Mouse (Mus musculus) intestine, postnatal 0 days (tissue): ENCODE measurements at regions not wholly inside any gene's neighbourhood (a gene's known extent, or its start where the extent isn't known, plus 50 kb on each side); places are given as distances from the start of the nearest gene placed in this dataset.

Experiments used
- ATAC-seq: fragments of 200-750 bp; cut with Nextera tagmentation; 2 replicates; pipeline ENCODE4 v1.8.0; 2017; ENCODE audit warnings: mild to moderate bottlenecking, moderate TSS enrichment, moderate library complexity
- H3K27ac ChIP-seq: fragments of 300-500 bp; sonication (generic); 2 replicates; pipeline ENCODE4 v1.5.1; 2014; ENCODE audit warnings: mild to moderate bottlenecking, low read depth, low read length, moderate library complexity
- H3K27me3 ChIP-seq: fragments of 300-500 bp; sonication (generic); replicated peaks from 2 replicates; pipeline ENCODE4 v1.6.1; 2014; ENCODE audit warnings: low read length, mixed read lengths; ENCODE audit not compliant: control insufficient read depth, insufficient read depth
- H3K36me3 ChIP-seq: fragments of 300-500 bp; sonication (generic); 2 replicates; pipeline ENCODE4 v1.6.1; 2014; ENCODE audit warnings: mild to moderate bottlenecking, moderate library complexity; ENCODE audit not compliant: control insufficient read depth, insufficient read depth
- H3K4me1 ChIP-seq: fragments of 300-500 bp; sonication (generic); replicated peaks from 2 replicates; pipeline ENCODE4 v1.6.1; 2014; ENCODE audit warnings: antibody characterized with exemption, low read length, mixed read lengths; ENCODE audit not compliant: control insufficient read depth, insufficient read depth
- H3K4me2 ChIP-seq: fragments of 300-500 bp; sonication (generic); replicated peaks from 2 replicates; pipeline ENCODE4 v1.6.1; 2014; ENCODE audit warnings: low read depth, mild to moderate bottlenecking, moderate library complexity
- H3K4me3 ChIP-seq: fragments of 300-500 bp; sonication (generic); 2 replicates; pipeline ENCODE4 v1.5.1; 2014; ENCODE audit warnings: low read depth, low read length
- H3K9ac ChIP-seq: fragments of 300-500 bp; sonication (generic); 2 replicates; pipeline ENCODE4 v1.6.1; 2014; ENCODE audit warnings: mild to moderate bottlenecking, low read depth, low read length
- H3K9me3 ChIP-seq: fragments of 300-500 bp; sonication (generic); 2 replicates; pipeline ENCODE4 v1.6.1; 2016; ENCODE audit warnings: mixed run types; ENCODE audit not compliant: control insufficient read depth
- CTCF ChIP-seq: sonication (generic); IDR thresholded peaks from 2 replicates; pipeline ENCODE4 v1.5.1; 2016; ENCODE audit warnings: low read depth, mild to moderate bottlenecking, control low read depth, antibody characterized with exemption, moderate library complexity
- WGBS: fragments of 180-500 bp; shearing (Covaris S2); extraction: QIAGEN DNeasy Blood & Tissue Kit; methylation state at CpG from one replicate; pipeline ENCODE4 v1.1.7; 2014; 5-methylcytosine and 5-hydroxymethylcytosine counted together

GRCm38 (mm10) chr11:24426995-24427883 is 349.4 kb downstream of the Bcl11a start:
- H3K36me3 ChIP-seq = no peaks in the 10 kb centered on the region
- H3K9ac ChIP-seq = no peak overlapping the region
- TF ChIP-seq CTCF = no peak
- no peaks in the 10 kb centered on the region for H3K4me1 ChIP-seq
- no peak for ATAC-seq
- H3K27ac ChIP-seq = no peak overlapping the region
- H3K27me3 ChIP-seq = no peaks in the 10 kb centered on the region
- H3K4me3 ChIP-seq = no peak overlapping the region
- no peaks in the 10 kb centered on the region for H3K9me3 ChIP-seq
- no peak overlapping the region for H3K4me2 ChIP-seq
- 58% methylated on average over 5 of the region's 5 CpGs for WGBS

DNA sequence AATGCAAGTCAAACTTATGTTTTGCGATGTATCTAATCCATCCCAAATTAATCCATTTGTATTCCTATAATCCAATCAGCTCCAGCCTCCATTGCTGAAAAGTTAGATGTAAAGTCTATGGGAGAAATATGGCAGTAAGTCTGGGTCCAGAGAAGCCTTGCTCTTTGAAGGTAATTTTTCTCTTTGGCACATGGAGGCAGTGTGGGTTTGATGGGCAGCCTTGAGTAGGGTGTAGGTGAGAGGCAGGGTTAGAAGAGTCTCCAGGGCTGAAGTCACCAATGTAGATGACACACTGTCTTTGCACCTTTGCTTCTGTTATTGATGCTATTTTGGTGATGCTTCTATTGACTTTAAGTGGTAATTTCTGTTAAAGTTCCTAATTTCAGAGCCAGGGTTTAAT is 370.8 kb downstream of the Bcl11a start:
- peak; percentile 61 for TF ChIP-seq CTCF
- Histone ChIP-seq H3K4me1 (no peaks in the 10 kb centered on the region), H3K27ac (no peak overlapping the region), H3K9ac (no peak overlapping the region), H3K4me2 (no peak overlapping the region), H3K9me3 (0 out of 2 replicates have a peak, but pooled peaks cover 3% of the 10 kb centered on the region), H3K4me3 (no peak overlapping the region), H3K27me3 (no peaks in the 10 kb centered on the region), H3K36me3 (no peaks in the 10 kb centered on the region)
- 100% methylated on average over 1 of the region's 1 CpGs for WGBS
- no peak for ATAC-seq

DNA sequence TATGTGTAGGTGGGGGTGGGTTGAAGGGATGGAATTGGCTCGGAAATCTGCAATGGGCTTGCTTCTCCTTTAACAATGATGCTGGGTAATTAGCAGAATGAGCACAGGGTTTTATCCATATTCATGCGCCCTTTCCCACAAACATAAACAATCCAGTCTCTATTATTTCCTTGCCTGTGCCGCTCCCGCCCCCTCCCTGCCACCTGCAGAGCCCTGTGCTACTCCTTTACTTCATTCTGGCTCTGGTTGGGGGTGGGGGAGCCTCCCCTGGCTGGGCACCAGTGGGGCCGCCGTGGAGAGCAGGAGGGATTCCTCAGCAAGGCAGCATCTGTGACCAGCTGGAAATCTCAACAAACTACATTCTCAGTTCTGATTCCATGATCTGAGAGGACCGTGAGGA is 374.4 kb downstream of the Bcl11a start:
- Histone ChIP-seq H3K9me3 (0 out of 2 replicates have a peak, but pooled peaks cover 3% of the 10 kb centered on the region), H3K9ac (no peak overlapping the region), H3K4me3 (no peak overlapping the region), H3K4me2 (no peak overlapping the region), H3K36me3 (no peaks in the 10 kb centered on the region), H3K4me1 (no peaks in the 10 kb centered on the region), H3K27me3 (no peaks in the 10 kb centered on the region), H3K27ac (no peak overlapping the region)
- 81% methylated on average over 7 of the region's 7 CpGs for WGBS
- TF ChIP-seq CTCF = no peak
- ATAC-seq = no peak

GRCm38 (mm10) chr11:24464642-24465041 is 386.8 kb downstream of the Bcl11a start:
- Histone ChIP-seq H3K4me2 (no peak overlapping the region), H3K4me3 (no peak overlapping the region), H3K27me3 (no peaks in the 10 kb centered on the region), H3K9me3 (no peaks in the 10 kb centered on the region), H3K9ac (no peak overlapping the region), H3K27ac (no peak overlapping the region), H3K4me1 (no peaks in the 10 kb centered on the region), H3K36me3 (no peaks in the 10 kb centered on the region)
- no peak for ATAC-seq
- WGBS = 76% methylated on average over 4 of the region's 4 CpGs
- no peak for TF ChIP-seq CTCF

DNA sequence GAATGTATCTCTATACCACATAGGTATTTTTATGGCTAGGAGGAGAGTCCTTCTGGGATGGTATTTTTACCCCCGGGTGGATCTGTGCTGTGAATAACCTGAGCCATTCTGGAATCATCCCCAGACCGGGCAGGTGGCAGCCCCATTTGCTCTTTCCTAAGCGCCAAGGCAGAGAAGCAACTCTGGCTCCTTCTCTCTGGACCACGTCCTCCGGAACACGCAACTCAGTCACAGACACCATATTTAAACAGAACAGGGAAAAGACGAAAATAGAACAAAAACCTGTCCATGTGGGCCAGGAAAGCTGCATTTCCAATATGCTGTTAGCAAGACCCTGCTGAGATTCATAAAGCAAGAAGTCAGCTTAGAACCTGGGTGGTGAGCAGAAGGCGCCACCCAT is 389.6 kb downstream of the Bcl11a start:
- H3K27ac ChIP-seq = no peak overlapping the region
- no peak overlapping the region for H3K4me3 ChIP-seq
- WGBS = 90% methylated on average over 8 of the region's 8 CpGs
- H3K4me1 ChIP-seq = peaks cover 3% of the 10 kb centered on the region; the same call in 1 of the 2 replicates
- no peaks in the 10 kb centered on the region for H3K36me3 ChIP-seq
- no peaks in the 10 kb centered on the region for H3K27me3 ChIP-seq
- ATAC-seq = no peak
- no peak overlapping the region for H3K4me2 ChIP-seq
- no peak for TF ChIP-seq CTCF
- no peak overlapping the region for H3K9ac ChIP-seq
- no peaks in the 10 kb centered on the region for H3K9me3 ChIP-seq

GRCm38 (mm10) chr11:24470469-24470868 is 392.6 kb downstream of the Bcl11a start:
- Histone ChIP-seq H3K36me3 (no peaks in the 10 kb centered on the region), H3K27ac (peak overlapping the region; percentile 65), H3K4me1 (peaks cover 11% of the 10 kb centered on the region; the same call in 1 of the 2 replicates), H3K4me3 (no peak overlapping the region), H3K9me3 (no peaks in the 10 kb centered on the region), H3K27me3 (no peaks in the 10 kb centered on the region), H3K4me2 (no peak overlapping the region), H3K9ac (no peak overlapping the region)
- peak; percentile 71 for ATAC-seq
- no peak for TF ChIP-seq CTCF
